ENCODE assay signal across 29 mouse cellular contexts in the genomic region with DNA sequence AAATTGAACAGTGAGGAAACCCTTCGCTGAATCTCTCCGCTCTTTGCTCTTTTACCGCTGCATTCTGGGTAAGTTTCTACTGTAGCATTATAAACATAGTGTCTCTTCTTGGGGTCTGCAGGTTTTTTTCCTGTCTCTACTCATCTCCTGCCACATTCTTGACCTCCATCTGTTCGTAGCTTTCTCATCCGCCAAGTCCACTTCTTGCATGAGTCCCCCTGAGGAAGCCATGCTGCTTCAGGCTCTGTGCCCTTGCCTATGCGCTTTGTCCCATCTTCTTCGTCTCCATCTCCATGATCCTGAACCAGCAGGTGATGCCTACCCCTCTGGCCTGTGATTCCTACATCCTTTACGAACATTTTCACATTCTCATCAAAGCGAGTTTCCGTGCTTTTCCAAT.
"Had no signal": no experiment of that assay in that cellular context is flagged by ENCODE, and none has a peak within 500 bp of the region (broad histone marks: within the 10 kb centered on the region; RNA-seq: fewer than 3 reads in every experiment).

No protein-coding gene starts in this region.

- DNase-seq: heart, postnatal 10 days; heart, postnatal 14 days; heart, postnatal 36 days; heart, postnatal 4 days; kidney, adult 11 months; kidney, adult 18-20 months; kidney, adult 2 months; kidney, adult 8-10 months; kidney, adult 9 months; kidney, postnatal 10 days; kidney, postnatal 14 days; kidney, postnatal 25 days; kidney, postnatal 36 days; kidney, postnatal 4 days; layer of hippocampus, adult 9-11 months; layer of hippocampus, postnatal 36 days had no signal

- H3K27me3 ChIP-seq: heart, embryonic 13.5 days; heart, embryonic 15.5 days; hindbrain, embryonic 12.5 days; hindbrain, embryonic 13.5 days; hindbrain, embryonic 15.5 days; intestine, embryonic 15.5 days; kidney, embryonic 15.5 days had no signal

- H3K4me1 ChIP-seq: heart, embryonic 13.5 days; heart, embryonic 15.5 days; hindbrain, embryonic 13.5 days; hindbrain, embryonic 15.5 days; intestine, embryonic 15.5 days; kidney, embryonic 15.5 days had no signal

- H3K27ac ChIP-seq: heart, embryonic 13.5 days; heart, embryonic 15.5 days; hindbrain, embryonic 10.5 days; hindbrain, embryonic 12.5 days; hindbrain, embryonic 13.5 days; hindbrain, embryonic 14.5 days; hindbrain, embryonic 15.5 days; hindbrain, postnatal 0 days; intestine, embryonic 15.5 days; kidney, embryonic 15.5 days; kidney, postnatal 0 days; layer of hippocampus, adult 2 months; left cerebral cortex, adult 2 months had no signal

- H3K4me3 ChIP-seq: heart, embryonic 13.5 days; heart, embryonic 15.5 days; hindbrain, embryonic 10.5 days; hindbrain, embryonic 12.5 days; hindbrain, embryonic 13.5 days; hindbrain, embryonic 15.5 days; intestine, embryonic 15.5 days; kidney, embryonic 15.5 days; layer of hippocampus, adult 2 months; left cerebral cortex, adult 2 months had no signal
